Mouse (Mus musculus) lung, embryonic 14.5 days (tissue): ENCODE results near the gene Pax8. TPM values are rescaled to one million over a fixed set of nuclear protein-coding genes. Genes with fewer than 3 reads are reported as not detected.

ENCODE experiments used
- ATAC-seq: fragments of 200-750 bp; cut with Nextera tagmentation; 2 replicates; pipeline ENCODE4 v1.8.0; 2017; ENCODE audit warnings: mild to moderate bottlenecking, moderate TSS enrichment, moderate library complexity; ENCODE audit not compliant: insufficient read depth
- DNase-seq: peaks from one replicate; pipeline ENCODE4 v3.0.0-alpha.2; 2015
- H3K27ac ChIP-seq: fragments of 300-500 bp; sonication (generic); 2 replicates; pipeline ENCODE4 v1.5.1; 2014; ENCODE audit warnings: low read depth, mild to moderate bottlenecking, moderate library complexity
- H3K27me3 ChIP-seq: fragments of 300-500 bp; sonication (generic); 2 replicates; pipeline ENCODE4 v1.6.1; 2014; ENCODE audit warnings: low read length, control low read depth; ENCODE audit not compliant: insufficient read depth
- H3K36me3 ChIP-seq: fragments of 300-500 bp; sonication (generic); 2 replicates; pipeline ENCODE4 v1.6.1; 2014; ENCODE audit warnings: control low read depth; ENCODE audit not compliant: insufficient read depth
- H3K4me1 ChIP-seq: fragments of 300-500 bp; sonication (generic); 2 replicates; pipeline ENCODE4 v1.6.1; 2014; ENCODE audit warnings: antibody characterized with exemption, control low read depth; ENCODE audit not compliant: insufficient read depth
- H3K4me2 ChIP-seq: fragments of 300-500 bp; sonication (generic); 2 replicates; pipeline ENCODE4 v1.6.1; 2014; ENCODE audit warnings: mild to moderate bottlenecking
- H3K4me3 ChIP-seq: fragments of 300-500 bp; sonication (generic); 2 replicates; pipeline ENCODE4 v1.5.1; 2014; ENCODE audit warnings: low read depth, low read length
- H3K9ac ChIP-seq: fragments of 300-500 bp; sonication (generic); 2 replicates; pipeline ENCODE4 v1.6.1; 2014
- H3K9me3 ChIP-seq: fragments of 300-500 bp; sonication (generic); 2 replicates; pipeline ENCODE4 v1.6.1; 2016; ENCODE audit warnings: low read depth, low read length, control low read depth
- CTCF ChIP-seq: IDR thresholded peaks from 2 replicates; pipeline ENCODE4 v1.5.1; 2016; ENCODE audit warnings: antibody characterized with exemption, low read depth
- WGBS: fragments of 180-500 bp; shearing (Covaris S2); extraction: QIAGEN DNeasy Blood & Tissue Kit; methylation state at CpG from one replicate; pipeline ENCODE4 v1.1.7; 2014; 5-methylcytosine and 5-hydroxymethylcytosine counted together
- polyA plus RNA-seq: library from polyadenylated mRNA; unstranded; fragments of >200 nt; fragmentation: Nextera tagmentation; extraction: Ambion mirVana; gene quantifications from 2 replicates; pipeline ENCODE4 v1.2.1, GENCODE M21; 2014

Pax8 gene
- polyA plus RNA-seq, 1 experiment from 2014 or later: not detected

- no peak for DNase-seq
- no peak for TF ChIP-seq CTCF
- WGBS: 15% methylated on average over 29 of the region's 29 CpGs
- Histone ChIP-seq H3K4me3 (no peak overlapping the region), H3K4me2 (peak overlapping the region; percentile 51), H3K4me1 (no peaks in the 10 kb centered on the region), H3K27ac (no peak overlapping the region), H3K9ac (no peak overlapping the region), H3K27me3 (peaks cover 62% of the 10 kb centered on the region), H3K36me3 (no peaks in the 10 kb centered on the region), H3K9me3 (no peaks in the 10 kb centered on the region)
- no peak for ATAC-seq
These were observed 653 bp downstream of the Pax8 start for GRCm38 (mm10) chr2:24474514-24475378.

- WGBS: 1% methylated on average over 56 of the region's 56 CpGs
- no peaks in the 10 kb centered on the region for H3K4me1 ChIP-seq
- no peak for TF ChIP-seq CTCF
- H3K4me2 ChIP-seq: peak overlapping the region; percentile 51
- DNase-seq (peak; percentile 29), ATAC-seq (peak; percentile 69)
- no peaks in the 10 kb centered on the region for H3K9me3 ChIP-seq
- H3K36me3 ChIP-seq: no peaks in the 10 kb centered on the region
- peaks cover 62% of the 10 kb centered on the region for H3K27me3 ChIP-seq
- no peak overlapping the region for H3K9ac ChIP-seq
- no peak overlapping the region for H3K27ac ChIP-seq
- peak overlapping the region; percentile 25 for H3K4me3 ChIP-seq
These were observed 1.5 kb downstream of the Pax8 start for GRCm38 (mm10) chr2:24473641-24474511.

GRCm38 (mm10) chr2:24472677-24473076, 2.7 kb downstream of the Pax8 start:
- WGBS: 3% methylated on average over 11 of the region's 11 CpGs
- H3K27ac ChIP-seq: no peak overlapping the region
- no peaks in the 10 kb centered on the region for H3K4me1 ChIP-seq
- no peak overlapping the region for H3K9ac ChIP-seq
- H3K4me2 ChIP-seq: no peak overlapping the region
- no peak overlapping the region for H3K4me3 ChIP-seq
- ATAC-seq (no peak), DNase-seq (peak; percentile 4)
- H3K9me3 ChIP-seq: no peaks in the 10 kb centered on the region
- H3K36me3 ChIP-seq: no peaks in the 10 kb centered on the region
- H3K27me3 ChIP-seq: peaks cover 62% of the 10 kb centered on the region
- TF ChIP-seq CTCF: no peak

- H3K4me3 ChIP-seq: no peak overlapping the region
- H3K9me3 ChIP-seq: no peaks in the 10 kb centered on the region
- DNase-seq (peak; percentile 1), ATAC-seq (no peak)
- H3K36me3 ChIP-seq: no peaks in the 10 kb centered on the region
- no peak for TF ChIP-seq CTCF
- H3K4me2 ChIP-seq: no peak overlapping the region
- WGBS: 1% methylated on average over 7 of the region's 7 CpGs
- H3K9ac ChIP-seq: no peak overlapping the region
- peaks cover 62% of the 10 kb centered on the region for H3K27me3 ChIP-seq
- no peak overlapping the region for H3K27ac ChIP-seq
- H3K4me1 ChIP-seq: no peaks in the 10 kb centered on the region
These were observed 3.3 kb downstream of the Pax8 start for GRCm38 (mm10) chr2:24472111-24472510.

- no peak for DNase-seq
- no peak overlapping the region for H3K4me2 ChIP-seq
- no peak overlapping the region for H3K27ac ChIP-seq
- 31% methylated on average over 4 of the region's 4 CpGs for WGBS
- H3K9ac ChIP-seq: no peak overlapping the region
- peaks cover 33% of the 10 kb centered on the region for H3K27me3 ChIP-seq
- H3K4me3 ChIP-seq: no peak overlapping the region
- no peak for TF ChIP-seq CTCF
- no peaks in the 10 kb centered on the region for H3K36me3 ChIP-seq
- H3K4me1 ChIP-seq: no peaks in the 10 kb centered on the region
- no peak for ATAC-seq
- no peaks in the 10 kb centered on the region for H3K9me3 ChIP-seq
These were observed 6.3 kb downstream of the Pax8 start for GRCm38 (mm10) chr2:24469102-24469501.

- Histone ChIP-seq H3K4me1 (no peaks in the 10 kb centered on the region), H3K36me3 (no peaks in the 10 kb centered on the region), H3K9ac (no peak overlapping the region), H3K27me3 (peaks cover 27% of the 10 kb centered on the region), H3K4me3 (no peak overlapping the region), H3K27ac (no peak overlapping the region), H3K4me2 (no peak overlapping the region), H3K9me3 (no peaks in the 10 kb centered on the region)
- ATAC-seq: no peak
- 50% methylated on average over 1 of the region's 1 CpGs for WGBS
- DNase-seq: no peak
- no peak for TF ChIP-seq CTCF
These were observed 7.0 kb downstream of the Pax8 start for GRCm38 (mm10) chr2:24468430-24468829.

GRCm38 (mm10) chr2:24467156-24467555, 8.2 kb downstream of the Pax8 start:
- ATAC-seq: no peak
- DNase-seq: no peak
- WGBS: 7% methylated on average over 1 of the region's 1 CpGs
- no peak overlapping the region for H3K4me3 ChIP-seq
- no peak overlapping the region for H3K9ac ChIP-seq
- H3K27ac ChIP-seq: no peak overlapping the region
- no peaks in the 10 kb centered on the region for H3K4me1 ChIP-seq
- H3K27me3 ChIP-seq: peaks cover 14% of the 10 kb centered on the region
- H3K4me2 ChIP-seq: no peak overlapping the region
- TF ChIP-seq CTCF: no peak
- H3K9me3 ChIP-seq: no peaks in the 10 kb centered on the region
- H3K36me3 ChIP-seq: no peaks in the 10 kb centered on the region
